Mouse (Mus musculus) cerebellum, postnatal 4 days (tissue): ENCODE results near the gene Atg7.
A peak's percentile ranks its signal among the peaks of the same experiment; 100 is the strongest.

Experiments
- DNase-seq, 2 experiments: peaks; one replicate each; pipeline ENCODE4 v3.0.0; 2022; ENCODE audit warnings: low spot score in 2 of 2, mixed read lengths in 1 of 2

Atg7 gene

GRCm38 (mm10) chr6:114733681-114734080 lies 90.8 kb downstream of the Atg7 start:
- no peak for DNase-seq

- no peak for DNase-seq
These were observed 92.2 kb downstream of the Atg7 start for GRCm38 (mm10) chr6:114735054-114735453.

- no peak for DNase-seq
These were observed 93.5 kb downstream of the Atg7 start for GRCm38 (mm10) chr6:114736355-114736754.

- DNase-seq, result no peak
These were observed 94.3 kb downstream of the Atg7 start for GRCm38 (mm10) chr6:114737181-114737580.

GRCm38 (mm10) chr6:114737931-114738759 lies 95.2 kb downstream of the Atg7 start:
- peak in 1 of 2 experiments; percentile 33 for DNase-seq

- DNase-seq, result no peak
These were observed 95.8 kb downstream of the Atg7 start for GRCm38 (mm10) chr6:114738760-114739112.

GRCm38 (mm10) chr6:114742209-114743003 lies 99.5 kb downstream of the Atg7 start:
- no peak for DNase-seq

- no peak for DNase-seq
These were observed 100.2 kb downstream of the Atg7 start for GRCm38 (mm10) chr6:114743126-114743525.

- DNase-seq, result no peak
These were observed 100.9 kb downstream of the Atg7 start for GRCm38 (mm10) chr6:114743845-114744244.

GRCm38 (mm10) chr6:114746439-114746974 lies 103.6 kb downstream of the Atg7 start:
- DNase-seq, result no peak

GRCm38 (mm10) chr6:114748419-114748818 lies 105.5 kb downstream of the Atg7 start:
- DNase-seq, result no peak

- DNase-seq, result no peak
These were observed 106.0 kb downstream of the Atg7 start for GRCm38 (mm10) chr6:114748882-114749281.

- no peak for DNase-seq
These were observed 115.9 kb downstream of the Atg7 start for GRCm38 (mm10) chr6:114758795-114759194.

GRCm38 (mm10) chr6:114766314-114766713 lies 123.4 kb downstream of the Atg7 start:
- no peak for DNase-seq

- DNase-seq, result no peak
These were observed 124.8 kb downstream of the Atg7 start for GRCm38 (mm10) chr6:114767710-114768109.

GRCm38 (mm10) chr6:114770337-114770736 lies 127.4 kb downstream of the Atg7 start:
- no peak for DNase-seq

- DNase-seq, result no peak
These were observed 128.6 kb downstream of the Atg7 start for GRCm38 (mm10) chr6:114771502-114771901.

GRCm38 (mm10) chr6:114775210-114775609 lies 132.3 kb downstream of the Atg7 start:
- no peak for DNase-seq

- no peak for DNase-seq
These were observed 135.0 kb downstream of the Atg7 start for GRCm38 (mm10) chr6:114777872-114778271.

- no peak for DNase-seq
These were observed 135.8 kb downstream of the Atg7 start for GRCm38 (mm10) chr6:114778650-114779049.

GRCm38 (mm10) chr6:114780583-114780982 lies 137.7 kb downstream of the Atg7 start:
- DNase-seq, result no peak

GRCm38 (mm10) chr6:114781415-114782240 lies 138.7 kb downstream of the Atg7 start:
- DNase-seq, result peak in 1 of 2 experiments; percentile 52
